Mouse (Mus musculus) forebrain, embryonic 14.5 days (tissue): ENCODE data around the gene Map3k1. TPM values are rescaled to one million over a fixed set of nuclear protein-coding genes. Genes with fewer than 3 reads are reported as not detected.

Source experiments
- ATAC-seq: fragments of 200-750 bp; cut with Nextera tagmentation; 2 replicates; pipeline ENCODE4 v1.8.0; 2017; ENCODE audit warnings: mild to moderate bottlenecking, moderate library complexity
- DNase-seq: peaks from one replicate; pipeline ENCODE4 v3.0.0-alpha.2; 2015; ENCODE audit warnings: low spot score
- H3K27ac ChIP-seq: fragments of 300-500 bp; sonication (generic); 2 replicates; pipeline ENCODE4 v1.5.1; 2014; ENCODE audit warnings: low read depth, mild to moderate bottlenecking, control low read depth, low read length, moderate library complexity
- H3K27me3 ChIP-seq: fragments of 300-500 bp; sonication (generic); replicated peaks from 2 replicates; pipeline ENCODE4 v1.6.1; 2014; ENCODE audit warnings: low read length, control low read depth, mixed read lengths; ENCODE audit not compliant: control insufficient read depth, insufficient read depth
- H3K36me3 ChIP-seq: fragments of 300-500 bp; sonication (generic); 2 replicates; pipeline ENCODE4 v1.6.1; 2014; ENCODE audit warnings: low read length, control low read depth; ENCODE audit not compliant: control insufficient read depth, insufficient read depth
- H3K4me1 ChIP-seq: fragments of 300-500 bp; sonication (generic); 2 replicates; pipeline ENCODE4 v1.6.1; 2014; ENCODE audit warnings: antibody characterized with exemption, low read length, control low read depth; ENCODE audit not compliant: control insufficient read depth, insufficient read depth
- H3K4me2 ChIP-seq: fragments of 300-500 bp; sonication (generic); 2 replicates; pipeline ENCODE4 v1.6.1; 2014; ENCODE audit warnings: mild to moderate bottlenecking, control low read depth, low read length
- H3K4me3 ChIP-seq: fragments of 300-500 bp; sonication (generic); 2 replicates; pipeline ENCODE4 v1.5.1; 2014; ENCODE audit warnings: low read depth, low read length, control low read depth
- H3K9ac ChIP-seq: fragments of 300-500 bp; sonication (generic); 2 replicates; pipeline ENCODE4 v1.6.1; 2014; ENCODE audit warnings: mild to moderate bottlenecking, low read length, control low read depth, moderate library complexity
- H3K9me3 ChIP-seq: fragments of 300-500 bp; sonication (generic); replicated peaks from 2 replicates; pipeline ENCODE4 v1.6.1; 2016; ENCODE audit warnings: low read length, control low read depth, mixed read lengths; ENCODE audit not compliant: control insufficient read depth
- WGBS: fragments of 180-500 bp; shearing (Covaris S2); extraction: QIAGEN DNeasy Blood & Tissue Kit; methylation state at CpG from one replicate; pipeline ENCODE4 v1.1.7; 2014; 5-methylcytosine and 5-hydroxymethylcytosine counted together
- polyA plus RNA-seq: library from polyadenylated mRNA; unstranded; fragments of >200 nt; fragmentation: Nextera tagmentation; extraction: Ambion mirVana; gene quantifications from 2 replicates; pipeline ENCODE4 v1.2.1, GENCODE M21; 2014

Gene Map3k1
- polyA plus RNA-seq, 1 experiment from 2014 or later = 9.5 TPM

GRCm38 (mm10) chr13:111807596-111808386 is 1.0 kb downstream of the Map3k1 start:
- peak; percentile 9 for ATAC-seq
- WGBS = under 1% methylated on average over 59 of the region's 79 CpGs

DNA sequence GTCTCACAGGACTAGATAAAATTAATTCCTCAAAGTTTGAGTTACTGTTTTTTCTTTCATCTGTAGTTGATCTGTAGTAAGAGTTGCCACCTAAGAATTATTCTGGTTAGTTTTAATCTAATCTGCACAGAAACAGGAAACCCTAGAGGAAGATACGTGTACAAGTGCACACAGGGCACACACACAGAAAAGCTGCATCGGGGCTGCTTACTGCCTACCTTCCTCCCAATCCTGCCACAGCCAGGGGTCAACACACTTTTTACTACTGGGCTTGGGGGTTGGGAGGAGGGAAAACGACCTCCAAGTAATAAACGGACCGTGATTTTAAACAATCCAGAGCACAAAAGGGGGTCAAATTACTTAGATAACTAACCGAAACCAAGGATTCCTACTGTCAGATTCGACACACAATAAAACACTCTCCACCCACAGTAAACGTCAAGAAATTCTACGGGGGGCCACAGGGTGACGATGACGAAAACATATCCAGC is 1.6 kb downstream of the Map3k1 start:
- peak overlapping the region; percentile 89 for H3K9ac ChIP-seq
- H3K27me3 ChIP-seq = no peaks in the 10 kb centered on the region
- H3K4me3 ChIP-seq = peak overlapping the region; percentile 84
- H3K27ac ChIP-seq = no peak overlapping the region
- peak overlapping the region; percentile 90 for H3K4me2 ChIP-seq
- ATAC-seq = no peak
- 0% methylated on average over 11 of the region's 11 CpGs for WGBS
- peaks cover 10% of the 10 kb centered on the region; the same call in 1 of the 2 replicates for H3K4me1 ChIP-seq
- H3K9me3 ChIP-seq = no peaks in the 10 kb centered on the region
- no peak for DNase-seq
- H3K36me3 ChIP-seq = no peaks in the 10 kb centered on the region

More at GRCm38 (mm10) chr13:111807596-111808386, 1.0 kb downstream of the Map3k1 start:
- Histone ChIP-seq H3K27me3 (no peaks in the 10 kb centered on the region), H3K4me3 (peak overlapping the region; percentile 84), H3K9ac (peak overlapping the region; percentile 89), H3K36me3 (no peaks in the 10 kb centered on the region), H3K9me3 (no peaks in the 10 kb centered on the region), H3K27ac (peak overlapping the region; percentile 95), H3K4me2 (peak overlapping the region; percentile 90), H3K4me1 (peaks cover 10% of the 10 kb centered on the region; the same call in 1 of the 2 replicates)
- DNase-seq = peak; percentile 49

DNA sequence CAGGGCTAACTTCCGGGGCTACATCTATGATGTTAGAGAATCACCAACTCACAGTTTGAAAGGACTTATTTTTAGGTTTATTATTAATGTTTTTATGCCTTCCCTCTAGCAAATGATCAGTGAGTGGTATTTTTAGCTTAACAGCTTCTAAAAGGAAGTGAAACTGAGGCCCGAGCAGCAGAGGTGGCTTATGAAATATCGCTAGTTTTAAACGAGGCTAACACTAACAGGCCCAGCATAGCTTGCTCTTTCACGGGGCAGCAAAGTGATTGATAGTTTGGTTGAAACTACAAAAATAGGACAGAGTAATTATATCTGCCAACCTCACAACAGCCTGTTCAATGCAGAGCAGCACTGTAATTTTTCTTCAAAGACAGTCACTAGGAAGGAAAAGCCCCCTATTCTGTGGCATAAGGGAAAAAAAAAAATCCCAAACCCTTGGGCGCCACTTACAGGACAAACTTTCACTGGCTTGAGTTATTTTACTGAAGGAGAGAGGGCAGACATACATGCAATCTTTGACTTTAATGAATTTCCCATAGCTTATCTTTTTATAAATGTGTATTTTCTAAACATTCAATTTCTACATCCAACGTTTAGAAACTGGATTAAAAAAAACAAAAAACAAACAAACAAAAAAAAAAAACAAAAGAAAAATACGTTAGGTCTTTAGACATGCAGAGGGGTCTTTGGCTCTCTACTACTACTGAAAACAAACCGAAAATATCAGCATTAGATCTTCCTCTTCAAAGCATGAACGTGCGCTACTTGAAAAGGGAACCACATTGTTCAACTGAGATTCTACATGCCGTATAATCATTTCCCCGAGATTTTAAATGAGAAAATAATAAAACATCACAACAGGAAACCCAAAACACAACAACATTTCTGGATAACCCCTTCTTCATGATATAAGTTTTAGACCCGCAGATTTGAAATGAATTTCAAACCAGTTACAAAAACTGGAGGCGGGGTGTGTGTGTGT is 2.8 kb downstream of the Map3k1 start:
- Histone ChIP-seq H3K27me3 (no peaks in the 10 kb centered on the region), H3K27ac (no peak overlapping the region), H3K4me1 (peaks cover 10% of the 10 kb centered on the region; the same call in 1 of the 2 replicates), H3K9ac (no peak overlapping the region), H3K4me3 (no peak overlapping the region), H3K9me3 (no peaks in the 10 kb centered on the region), H3K36me3 (no peaks in the 10 kb centered on the region), H3K4me2 (peak overlapping the region; percentile 90)
- WGBS = 54% methylated on average over 15 of the region's 15 CpGs
- DNase-seq = peak; percentile 56
- ATAC-seq = no peak

GRCm38 (mm10) chr13:111804951-111805673 is 3.7 kb downstream of the Map3k1 start:
- ATAC-seq (no peak), DNase-seq (no peak)
- Histone ChIP-seq H3K9ac (no peak overlapping the region), H3K4me2 (peak overlapping the region; percentile 25; the same call in 1 of the 2 replicates), H3K36me3 (no peaks in the 10 kb centered on the region), H3K9me3 (no peaks in the 10 kb centered on the region), H3K4me1 (peaks cover 13% of the 10 kb centered on the region; the same call in 1 of the 2 replicates), H3K27me3 (no peaks in the 10 kb centered on the region), H3K4me3 (no peak overlapping the region), H3K27ac (0 out of 2 replicates have a peak overlapping the region, but pooled peaks have one; percentile 14)
- 78% methylated on average over 10 of the region's 10 CpGs for WGBS

DNA sequence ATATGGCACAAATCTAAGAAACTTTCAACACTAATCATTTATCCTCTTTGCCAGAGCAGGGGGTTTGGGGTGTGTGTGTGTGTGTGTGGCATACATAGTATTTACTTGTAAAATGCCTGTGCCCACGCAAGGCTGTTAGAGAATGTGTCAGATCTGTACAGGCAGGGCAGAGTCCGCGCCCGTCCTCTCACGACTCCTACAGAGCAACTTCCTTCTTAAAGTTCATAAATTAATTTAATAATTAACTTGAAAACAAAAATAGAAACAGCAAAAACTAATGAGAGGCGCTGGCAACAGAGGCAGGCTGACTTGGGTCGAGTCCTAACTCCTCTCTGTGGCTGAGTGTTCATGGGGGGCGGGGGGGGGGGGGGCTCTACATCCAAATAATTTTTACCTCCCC is 4.6 kb downstream of the Map3k1 start:
- Histone ChIP-seq H3K4me1 (peaks cover 13% of the 10 kb centered on the region; the same call in 1 of the 2 replicates), H3K9ac (no peak overlapping the region), H3K9me3 (no peaks in the 10 kb centered on the region), H3K27me3 (no peaks in the 10 kb centered on the region), H3K4me2 (no peak overlapping the region), H3K4me3 (no peak overlapping the region), H3K36me3 (no peaks in the 10 kb centered on the region), H3K27ac (no peak overlapping the region)
- DNase-seq (no peak), ATAC-seq (no peak)
- 77% methylated on average over 8 of the region's 8 CpGs for WGBS

GRCm38 (mm10) chr13:111803506-111803905 is 5.3 kb downstream of the Map3k1 start:
- no peak overlapping the region for H3K4me3 ChIP-seq
- no peaks in the 10 kb centered on the region for H3K27me3 ChIP-seq
- no peak overlapping the region for H3K9ac ChIP-seq
- peaks cover 15% of the 10 kb centered on the region; the same call in 1 of the 2 replicates for H3K4me1 ChIP-seq
- 75% methylated on average over 6 of the region's 6 CpGs for WGBS
- DNase-seq (no peak), ATAC-seq (no peak)
- H3K36me3 ChIP-seq = no peaks in the 10 kb centered on the region
- no peak overlapping the region for H3K27ac ChIP-seq
- no peak overlapping the region for H3K4me2 ChIP-seq
- no peaks in the 10 kb centered on the region for H3K9me3 ChIP-seq

DNA sequence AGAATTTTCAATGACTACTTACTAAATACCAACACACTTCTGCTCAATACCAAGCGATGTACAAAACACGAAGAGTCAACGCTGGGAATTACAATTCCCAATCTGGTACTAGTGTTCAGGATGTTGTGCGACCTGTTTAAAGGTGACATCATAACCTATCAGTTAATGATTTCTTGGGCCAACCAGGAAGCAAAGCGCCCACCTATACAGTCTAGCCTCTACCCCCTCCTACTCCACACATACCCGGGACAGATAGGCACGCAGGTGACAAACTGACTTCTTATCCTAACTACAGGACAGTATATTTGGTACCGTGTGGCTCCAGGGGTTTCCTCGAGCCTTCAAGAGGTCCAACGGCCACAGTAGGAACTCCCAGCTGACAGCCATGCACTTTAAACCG is 5.9 kb downstream of the Map3k1 start:
- Histone ChIP-seq H3K4me1 (peaks cover 19% of the 10 kb centered on the region), H3K4me3 (no peak overlapping the region), H3K27ac (no peak overlapping the region), H3K9me3 (no peaks in the 10 kb centered on the region), H3K9ac (no peak overlapping the region), H3K27me3 (no peaks in the 10 kb centered on the region), H3K36me3 (no peaks in the 10 kb centered on the region), H3K4me2 (no peak overlapping the region)
- ATAC-seq = no peak
- WGBS = 88% methylated on average over 11 of the region's 11 CpGs
- no peak for DNase-seq

GRCm38 (mm10) chr13:111802271-111802665 is 6.5 kb downstream of the Map3k1 start:
- DNase-seq = no peak
- Histone ChIP-seq H3K9ac (no peak overlapping the region), H3K4me3 (no peak overlapping the region), H3K4me2 (no peak overlapping the region), H3K36me3 (no peaks in the 10 kb centered on the region), H3K9me3 (no peaks in the 10 kb centered on the region), H3K27me3 (no peaks in the 10 kb centered on the region), H3K27ac (no peak overlapping the region), H3K4me1 (peaks cover 21% of the 10 kb centered on the region)
- no peak for ATAC-seq
- 83% methylated on average over 2 of the region's 2 CpGs for WGBS
